Mouse (Mus musculus): Measurements from ENCODE around the gene Txlng. TPM values are rescaled to one million over a fixed set of nuclear protein-coding genes. Genes with fewer than 3 reads are reported as not detected.
A peak's percentile ranks its signal among the peaks of the same experiment; 100 is the strongest.
"Not testable (repeated sequence)": the region's sequence is repeated elsewhere in the genome, so short reads cannot be mapped to it uniquely, and the experiment has no call there.

Txlng gene
- polyA plus RNA-seq, 1 experiment from 2014 or later: 20.3 TPM

DNA sequence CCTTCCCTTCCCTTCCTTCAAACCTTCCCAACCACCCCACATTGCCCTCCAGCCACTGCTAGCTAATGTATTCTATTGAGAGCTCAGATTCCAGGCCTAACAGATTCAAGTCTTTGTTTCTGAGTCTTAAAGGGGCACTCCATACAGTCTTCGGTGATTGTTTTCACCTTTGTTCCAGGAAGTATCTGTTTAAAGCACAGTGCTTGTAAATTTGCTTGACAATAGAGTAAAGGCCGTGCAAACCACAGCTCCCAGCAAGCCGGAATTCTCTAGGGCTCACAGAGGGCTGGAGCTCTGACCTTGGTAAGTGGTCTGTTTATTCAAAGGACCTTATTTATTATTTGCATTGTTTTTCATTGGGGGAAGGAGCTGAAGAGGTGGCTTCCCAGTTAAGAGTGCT, 2.8 kb upstream of the Txlng start:
- Histone ChIP-seq H3K4me2 (replicated peaks; ENCODE audit: low read depth, low read length) (no peak overlapping the region), H3K4me3 (ENCODE audit: low read depth, low read length) (no peak overlapping the region), H3K27ac (ENCODE audit: low read depth, low read length) (0 out of 2 replicates have a peak overlapping the region, but pooled peaks have one; percentile 6), H3K36me3 (ENCODE audit: control insufficient read depth, insufficient read depth, low read length) (no peaks in the 10 kb centered on the region), H3K27me3 (ENCODE audit: control insufficient read depth, insufficient read depth, low read length) (no peaks in the 10 kb centered on the region; the same call in 1 of the 2 replicates), H3K9ac (ENCODE audit: low read depth, low read length) (no peak overlapping the region), H3K4me1 (replicated peaks; ENCODE audit: control insufficient read depth, insufficient read depth, low read length) (no peaks in the 10 kb centered on the region), H3K9me3 (ENCODE audit: control insufficient read depth, low read length) (no peaks in the 10 kb centered on the region)
- DNase-seq (ENCODE audit: low spot score): peak; percentile 23
- no peak for ATAC-seq (ENCODE audit: low FRiP score)
- WGBS: 33% methylated on average over 3 of the region's 3 CpGs

DNA sequence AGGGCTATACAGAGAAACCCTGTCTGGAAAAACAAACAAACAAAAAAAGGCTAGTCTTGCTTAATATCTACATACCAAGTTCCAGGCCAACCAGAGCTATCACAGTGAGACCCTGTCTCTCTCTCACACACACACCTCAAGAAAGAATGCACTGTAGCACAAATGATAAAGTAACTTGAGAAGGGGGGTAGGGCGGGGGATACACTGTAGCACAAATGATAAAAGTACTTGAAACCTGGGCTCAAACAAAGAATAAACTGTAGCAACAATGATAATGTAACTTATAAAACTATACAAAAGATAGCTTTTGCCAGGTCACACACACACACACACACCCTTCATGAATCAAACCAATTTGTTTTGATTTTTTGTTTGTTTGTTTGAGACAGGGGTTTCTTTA, 2.3 kb upstream of the Txlng start:
- Histone ChIP-seq H3K4me3 (ENCODE audit: low read depth, low read length) (no peak overlapping the region), H3K4me1 (replicated peaks; ENCODE audit: control insufficient read depth, insufficient read depth, low read length) (no peaks in the 10 kb centered on the region), H3K9me3 (ENCODE audit: control insufficient read depth, low read length) (no peaks in the 10 kb centered on the region), H3K27me3 (ENCODE audit: control insufficient read depth, insufficient read depth, low read length) (no peaks in the 10 kb centered on the region; the same call in 1 of the 2 replicates), H3K27ac (ENCODE audit: low read depth, low read length) (0 out of 2 replicates have a peak overlapping the region, but pooled peaks have one; percentile 24), H3K4me2 (replicated peaks; ENCODE audit: low read depth, low read length) (no peak overlapping the region), H3K36me3 (ENCODE audit: control insufficient read depth, insufficient read depth, low read length) (no peaks in the 10 kb centered on the region), H3K9ac (ENCODE audit: low read depth, low read length) (no peak overlapping the region)
- 50% methylated on average over 1 of the region's 1 CpGs for WGBS
- ATAC-seq (ENCODE audit: low FRiP score): no peak
- DNase-seq (ENCODE audit: low spot score): no peak

DNA sequence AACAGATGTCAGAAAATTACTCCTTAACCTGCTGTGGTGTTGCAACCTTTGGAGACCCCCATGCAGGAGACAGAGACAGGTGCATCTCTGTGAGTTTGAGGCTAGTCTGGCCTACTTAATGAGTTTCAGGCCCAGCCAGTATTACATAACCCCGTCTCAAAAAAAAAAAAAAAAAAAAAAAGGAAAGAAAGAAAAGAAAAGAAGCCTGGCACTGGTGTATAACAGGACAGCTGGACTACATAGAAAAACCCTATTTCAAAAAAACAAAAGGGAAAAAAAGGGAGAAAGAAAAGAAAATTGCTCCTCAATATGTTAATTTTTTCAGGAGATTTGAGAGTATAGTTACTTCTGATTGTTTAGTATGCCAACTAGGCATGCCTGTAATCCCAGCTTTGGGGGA, 1.8 kb upstream of the Txlng start:
- Histone ChIP-seq H3K4me2 (replicated peaks; ENCODE audit: low read depth, low read length) (no peak overlapping the region), H3K9me3 (ENCODE audit: control insufficient read depth, low read length) (no peaks in the 10 kb centered on the region), H3K9ac (ENCODE audit: low read depth, low read length) (no peak overlapping the region), H3K27ac (ENCODE audit: low read depth, low read length) (no peak overlapping the region), H3K27me3 (ENCODE audit: control insufficient read depth, insufficient read depth, low read length) (no peaks in the 10 kb centered on the region; the same call in 1 of the 2 replicates), H3K4me3 (ENCODE audit: low read depth, low read length) (no peak overlapping the region), H3K4me1 (replicated peaks; ENCODE audit: control insufficient read depth, insufficient read depth, low read length) (no peaks in the 10 kb centered on the region), H3K36me3 (ENCODE audit: control insufficient read depth, insufficient read depth, low read length) (no peaks in the 10 kb centered on the region)
- no peak for ATAC-seq (ENCODE audit: low FRiP score)
- WGBS: 31% methylated on average over 1 of the region's 1 CpGs
- DNase-seq (ENCODE audit: low spot score): no peak

DNA sequence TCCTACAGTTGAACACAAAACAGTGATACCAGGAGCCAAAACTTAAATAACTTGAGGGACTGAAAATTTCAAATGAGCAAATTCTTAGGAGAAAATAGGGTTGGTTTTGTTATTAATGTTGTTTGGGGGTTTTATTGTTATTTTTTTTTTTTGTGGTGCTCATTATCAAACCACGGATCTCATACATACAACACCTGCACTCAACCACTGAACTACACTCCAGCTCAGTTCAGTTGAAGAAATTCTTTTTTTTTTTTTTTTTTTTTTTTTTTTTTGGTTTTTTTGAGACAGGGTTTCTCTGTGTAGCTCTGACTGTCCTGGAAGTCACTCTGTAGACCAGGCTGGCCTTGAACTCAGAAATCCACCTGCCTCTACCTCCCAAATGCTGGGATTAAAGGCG, 1.1 kb upstream of the Txlng start:
- H3K4me3 ChIP-seq (ENCODE audit: low read depth, low read length); H3K9me3 ChIP-seq (ENCODE audit: control insufficient read depth, low read length); H3K27ac ChIP-seq (ENCODE audit: low read depth, low read length); H3K27me3 ChIP-seq (ENCODE audit: control insufficient read depth, insufficient read depth, low read length); H3K9ac ChIP-seq (ENCODE audit: low read depth, low read length); DNase-seq (ENCODE audit: low spot score); ATAC-seq (ENCODE audit: low FRiP score); H3K36me3 ChIP-seq (ENCODE audit: control insufficient read depth, insufficient read depth, low read length); H3K4me1 ChIP-seq (replicated peaks; ENCODE audit: control insufficient read depth, insufficient read depth, low read length); H3K4me2 ChIP-seq (replicated peaks; ENCODE audit: low read depth, low read length): not testable (repeated sequence)
- WGBS: 71% methylated on average over 2 of the region's 2 CpGs

DNA sequence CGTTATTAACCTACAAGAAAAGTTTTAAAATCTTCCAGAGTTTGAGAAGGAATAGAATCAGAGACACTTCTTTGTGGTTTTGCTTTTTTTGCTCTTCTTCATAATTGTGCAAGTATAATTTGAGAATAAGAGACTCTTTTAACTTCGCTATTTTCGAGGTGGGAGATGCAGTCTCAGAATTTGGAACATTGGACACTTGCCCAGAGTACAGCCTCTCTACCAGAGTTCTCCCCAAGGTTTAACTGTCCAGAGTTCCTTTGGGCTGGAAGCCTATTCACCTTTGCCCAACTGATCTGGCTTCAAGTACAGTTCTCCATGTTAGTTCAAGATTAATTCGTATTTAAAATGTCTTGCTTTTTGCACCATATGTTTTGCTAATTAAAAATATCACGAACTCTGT, 487 bp upstream of the Txlng start:
- Histone ChIP-seq H3K4me2 (replicated peaks; ENCODE audit: low read depth, low read length) (no peak overlapping the region), H3K9me3 (ENCODE audit: control insufficient read depth, low read length) (no peaks in the 10 kb centered on the region), H3K9ac (ENCODE audit: low read depth, low read length) (no peak overlapping the region), H3K36me3 (ENCODE audit: control insufficient read depth, insufficient read depth, low read length) (no peaks in the 10 kb centered on the region), H3K4me1 (replicated peaks; ENCODE audit: control insufficient read depth, insufficient read depth, low read length) (no peaks in the 10 kb centered on the region), H3K4me3 (ENCODE audit: low read depth, low read length) (peak overlapping the region; percentile 57), H3K27ac (ENCODE audit: low read depth, low read length) (no peak overlapping the region), H3K27me3 (ENCODE audit: control insufficient read depth, insufficient read depth, low read length) (no peaks in the 10 kb centered on the region; the same call in 1 of the 2 replicates)
- ATAC-seq (ENCODE audit: low FRiP score) (0 out of 2 replicates have a peak, but pooled peaks have one; percentile 22), DNase-seq (ENCODE audit: low spot score) (no peak)
- WGBS: 52% methylated on average over 5 of the region's 5 CpGs

DNA sequence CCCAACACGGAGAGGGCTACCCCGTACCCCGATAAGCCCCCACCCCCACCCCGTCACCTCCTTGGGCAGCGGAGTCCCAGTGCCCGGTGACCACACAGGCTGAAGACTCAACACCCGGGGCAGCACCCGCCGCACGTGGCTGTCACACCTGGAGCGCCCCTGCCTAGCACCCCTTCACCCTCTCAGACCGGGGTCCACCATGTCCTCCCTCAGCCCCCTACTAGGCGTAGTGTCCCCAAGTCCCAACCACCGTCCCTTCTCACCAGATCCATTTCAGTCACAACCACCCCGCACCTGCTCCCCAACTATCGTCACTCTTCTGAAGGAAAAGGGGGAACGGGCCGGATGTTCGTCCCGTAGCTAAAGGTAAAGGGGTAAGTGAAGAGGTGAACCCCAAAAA, 471 bp downstream of the Txlng start:
- no peaks in the 10 kb centered on the region for H3K36me3 ChIP-seq (ENCODE audit: control insufficient read depth, insufficient read depth, low read length)
- no peaks in the 10 kb centered on the region; the same call in 1 of the 2 replicates for H3K27me3 ChIP-seq (ENCODE audit: control insufficient read depth, insufficient read depth, low read length)
- DNase-seq (ENCODE audit: low spot score) (no peak), ATAC-seq (ENCODE audit: low FRiP score) (peak; percentile 55)
- peak overlapping the region; percentile 47; the same call in 1 of the 2 replicates for H3K9ac ChIP-seq (ENCODE audit: low read depth, low read length)
- no peak overlapping the region for H3K27ac ChIP-seq (ENCODE audit: low read depth, low read length)
- H3K4me1 ChIP-seq (replicated peaks; ENCODE audit: control insufficient read depth, insufficient read depth, low read length): no peaks in the 10 kb centered on the region
- peak overlapping the region; percentile 81 for H3K4me2 ChIP-seq (replicated peaks; ENCODE audit: low read depth, low read length)
- 13% methylated on average over 16 of the region's 20 CpGs for WGBS
- H3K9me3 ChIP-seq (ENCODE audit: control insufficient read depth, low read length): no peaks in the 10 kb centered on the region
- H3K4me3 ChIP-seq (ENCODE audit: low read depth, low read length): peak overlapping the region; percentile 57

DNA sequence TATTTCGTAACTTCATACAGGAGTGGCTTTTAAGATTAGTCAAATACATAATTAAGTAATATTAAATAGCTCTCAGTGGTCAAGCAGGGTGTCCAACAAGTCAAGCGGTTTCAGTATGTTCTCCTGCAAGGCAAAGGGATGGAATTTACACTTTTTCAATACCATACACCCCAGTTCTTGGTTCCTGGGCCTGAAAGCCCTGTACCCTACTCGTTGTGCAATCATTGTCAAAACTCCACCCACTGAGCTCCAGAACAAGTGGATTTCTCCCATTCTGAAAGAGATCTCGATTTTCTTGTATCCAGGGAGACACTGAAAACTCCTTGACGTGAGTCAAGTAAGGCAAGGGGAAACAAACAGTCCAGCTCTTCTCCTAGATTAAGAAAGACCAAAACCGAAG, 1.2 kb downstream of the Txlng start:
- DNase-seq (ENCODE audit: low spot score) (no peak), ATAC-seq (ENCODE audit: low FRiP score) (no peak)
- Histone ChIP-seq H3K4me1 (replicated peaks; ENCODE audit: control insufficient read depth, insufficient read depth, low read length) (no peaks in the 10 kb centered on the region), H3K27ac (ENCODE audit: low read depth, low read length) (no peak overlapping the region), H3K4me3 (ENCODE audit: low read depth, low read length) (peak overlapping the region; percentile 57), H3K27me3 (ENCODE audit: control insufficient read depth, insufficient read depth, low read length) (no peaks in the 10 kb centered on the region; the same call in 1 of the 2 replicates), H3K36me3 (ENCODE audit: control insufficient read depth, insufficient read depth, low read length) (no peaks in the 10 kb centered on the region), H3K9me3 (ENCODE audit: control insufficient read depth, low read length) (no peaks in the 10 kb centered on the region), H3K9ac (ENCODE audit: low read depth, low read length) (peak overlapping the region; percentile 47; the same call in 1 of the 2 replicates), H3K4me2 (replicated peaks; ENCODE audit: low read depth, low read length) (peak overlapping the region; percentile 81)
- 48% methylated on average over 6 of the region's 6 CpGs for WGBS

DNA sequence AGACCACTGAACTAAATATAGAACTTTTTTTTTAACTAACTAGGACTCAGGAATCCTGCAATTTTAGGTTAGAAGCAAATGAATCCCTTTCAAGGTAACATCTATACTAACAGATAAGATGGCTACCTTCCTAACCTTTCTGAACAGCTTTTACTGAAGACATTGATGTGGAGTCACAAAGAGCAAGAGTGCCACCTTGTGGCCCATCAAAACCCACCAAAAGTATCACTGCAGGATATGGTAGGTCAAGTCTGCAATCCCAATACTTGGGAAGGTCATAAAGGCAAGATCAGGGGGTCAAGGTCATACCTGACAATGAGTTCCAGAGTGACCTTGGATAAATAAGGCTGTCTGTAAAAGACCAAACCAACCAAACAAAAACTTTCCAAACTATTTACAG, 28.9 kb downstream of the Txlng start:
- Histone ChIP-seq H3K9me3 (ENCODE audit: control insufficient read depth, low read length) (no peaks in the 10 kb centered on the region), H3K27ac (ENCODE audit: low read depth, low read length) (no peak overlapping the region), H3K27me3 (ENCODE audit: control insufficient read depth, insufficient read depth, low read length) (no peaks in the 10 kb centered on the region), H3K9ac (ENCODE audit: low read depth, low read length) (no peak overlapping the region), H3K4me2 (replicated peaks; ENCODE audit: low read depth, low read length) (no peak overlapping the region), H3K4me1 (replicated peaks; ENCODE audit: control insufficient read depth, insufficient read depth, low read length) (no peaks in the 10 kb centered on the region), H3K4me3 (ENCODE audit: low read depth, low read length) (no peak overlapping the region), H3K36me3 (ENCODE audit: control insufficient read depth, insufficient read depth, low read length) (no peaks in the 10 kb centered on the region)
- peak; percentile 64 for DNase-seq (ENCODE audit: low spot score)
- ATAC-seq (ENCODE audit: low FRiP score): no peak

DNA sequence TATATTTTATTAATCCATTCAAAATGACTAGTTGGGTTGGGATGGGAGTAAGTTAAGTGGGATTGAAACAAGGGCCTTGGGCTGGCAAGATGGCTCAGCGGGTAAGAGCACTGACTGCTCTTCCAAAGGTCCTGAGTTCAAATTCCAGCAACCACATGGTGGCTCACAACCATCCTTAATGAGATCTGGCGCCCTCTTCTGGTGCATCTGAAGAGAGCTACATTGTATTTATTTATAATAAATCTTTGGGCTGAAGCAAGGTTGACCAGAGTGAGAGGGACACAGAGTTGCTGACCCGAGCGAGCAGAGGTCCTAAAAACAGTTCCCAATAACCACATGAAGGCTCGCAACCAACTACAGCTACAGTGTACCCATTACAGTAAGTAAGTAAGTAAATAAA, 37.9 kb downstream of the Txlng start:
- not testable (repeated sequence) for H3K9me3 ChIP-seq (ENCODE audit: control insufficient read depth, low read length); H3K4me1 ChIP-seq (replicated peaks; ENCODE audit: control insufficient read depth, insufficient read depth, low read length); H3K4me3 ChIP-seq (ENCODE audit: low read depth, low read length); H3K27me3 ChIP-seq (ENCODE audit: control insufficient read depth, insufficient read depth, low read length); H3K9ac ChIP-seq (ENCODE audit: low read depth, low read length); H3K36me3 ChIP-seq (ENCODE audit: control insufficient read depth, insufficient read depth, low read length); H3K4me2 ChIP-seq (replicated peaks; ENCODE audit: low read depth, low read length); DNase-seq (ENCODE audit: low spot score); H3K27ac ChIP-seq (ENCODE audit: low read depth, low read length); ATAC-seq (ENCODE audit: low FRiP score)
- 81% methylated on average over 5 of the region's 5 CpGs for WGBS
